Mouse (Mus musculus) testis, adult 2 months (tissue): ENCODE measurements around the gene Dnajc17.

ENCODE experiments used
- CTCF ChIP-seq: fragments of 200-500 bp; IDR thresholded peaks from 2 replicates; pipeline ENCODE4 v1.5.1; 2012; ENCODE audit warnings: low read depth, mild to moderate bottlenecking, inconsistent platforms, low read length, moderate library complexity; ENCODE audit not compliant: control insufficient read depth, insufficient read depth, insufficient replicate concordance
- POLR2A ChIP-seq: fragments of 200-500 bp; IDR thresholded peaks from 2 replicates; pipeline ENCODE4 v1.6.1; 2012; ENCODE audit warnings: low read depth, mild to moderate bottlenecking, inconsistent platforms, low read length, moderate library complexity; ENCODE audit not compliant: control insufficient read depth

DNA sequence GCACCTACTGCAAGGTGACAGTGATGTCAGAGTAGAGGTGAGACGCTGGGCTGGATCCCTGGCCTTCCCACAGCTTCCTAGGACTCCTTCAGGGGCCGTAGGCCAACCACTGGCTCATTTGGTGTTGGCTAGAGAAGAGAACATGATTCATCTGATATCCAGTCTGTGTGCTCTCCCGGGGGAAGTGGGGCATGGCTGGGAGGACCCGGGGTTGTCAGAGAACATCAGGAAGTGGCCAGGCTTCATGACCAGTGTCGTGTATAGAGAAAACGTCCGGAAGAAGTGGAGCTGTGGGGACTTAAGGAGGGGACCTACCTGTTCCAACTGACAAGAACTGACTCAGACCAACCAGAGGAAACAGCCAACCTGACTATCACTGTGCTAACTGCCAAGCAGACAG, 36.7 kb upstream of the Dnajc17 start:
- TF ChIP-seq CTCF, result no peak
- TF ChIP-seq POLR2A, result no peak
